Mouse (Mus musculus): ENCODE results near the gene Themis2. TPM values are rescaled to one million over a fixed set of nuclear protein-coding genes. Genes with fewer than 3 reads are reported as not detected.

Gene Themis2
- 0.50 TPM in 2 replicates for polyA plus RNA-seq (2016; fragmentation: Nextera tagmentation; extraction: Ambion mirVana)

GRCm38 (mm10) chr4:132796196-132796886 lies at the start of gene Themis2:
Themis2 (minus strand) TSS chr4:132796387.
- Histone ChIP-seq H3K4me3 (peak within 1 kb of the TSS; percentile 43), H3K9me3 (replicated peaks) (no peaks in the 10 kb centered on the region), H3K27me3 (replicated peaks) (peaks cover 30% of the 10 kb centered on the region), H3K4me1 (replicated peaks) (peaks cover 7% of the 10 kb centered on the region; the same call in 1 of the 2 replicates), H3K36me3 (no peaks in the 10 kb centered on the region), H3K4me2 (peak within 1 kb of the TSS; percentile 72), H3K9ac (peak within 1 kb of the TSS; percentile 47; the same call in 1 of the 2 replicates), H3K27ac (ENCODE audit: poor library complexity, severe bottlenecking) (no peak within 1 kb of the TSS)
- 1% methylated on average over 21 of the region's 21 CpGs for WGBS
- ATAC-seq (ENCODE audit: insufficient number of reproducible peaks, low FRiP score) = no peak

GRCm38 (mm10) chr4:132843705-132844071 lies 47.5 kb upstream of the Themis2 start:
- Histone ChIP-seq H3K4me1 (replicated peaks) (peaks cover 7% of the 10 kb centered on the region), H3K27me3 (replicated peaks) (no peaks in the 10 kb centered on the region), H3K9ac (peak overlapping the region; percentile 87), H3K27ac (ENCODE audit: poor library complexity, severe bottlenecking) (peak overlapping the region; percentile 74; the same call in 1 of the 2 replicates), H3K4me2 (peak overlapping the region; percentile 87), H3K36me3 (peaks cover 36% of the 10 kb centered on the region), H3K9me3 (replicated peaks) (no peaks in the 10 kb centered on the region), H3K4me3 (peak overlapping the region; percentile 76)
- no peak for ATAC-seq (ENCODE audit: insufficient number of reproducible peaks, low FRiP score)
- WGBS = 77% methylated on average over 1 of the region's 1 CpGs

GRCm38 (mm10) chr4:132842970-132843704 lies 47.0 kb upstream of the Themis2 start, which contains the start of gene Ppp1r8:
Ppp1r8 (minus strand) TSS chr4:132843169.
- WGBS = under 1% methylated on average over 40 of the region's 40 CpGs
- H3K4me1 ChIP-seq (replicated peaks) = peaks cover 7% of the 10 kb centered on the region
- H3K27me3 ChIP-seq (replicated peaks) = no peaks in the 10 kb centered on the region
- H3K27ac ChIP-seq (ENCODE audit: poor library complexity, severe bottlenecking) = peak within 1 kb of the TSS; percentile 74
- peak within 1 kb of the TSS; percentile 76 for H3K4me3 ChIP-seq
- peak within 1 kb of the TSS; percentile 87 for H3K4me2 ChIP-seq
- H3K9ac ChIP-seq = peak within 1 kb of the TSS; percentile 87
- peaks cover 38% of the 10 kb centered on the region for H3K36me3 ChIP-seq
- ATAC-seq (ENCODE audit: insufficient number of reproducible peaks, low FRiP score) = peak; percentile 95
- H3K9me3 ChIP-seq (replicated peaks) = no peaks in the 10 kb centered on the region

- H3K4me2 ChIP-seq = peak overlapping the region; percentile 87
- H3K9ac ChIP-seq = peak overlapping the region; percentile 87
- under 1% methylated on average over 30 of the region's 30 CpGs for WGBS
- ATAC-seq (ENCODE audit: insufficient number of reproducible peaks, low FRiP score) = peak; percentile 50; the same call in 1 of the 2 replicates
- H3K27me3 ChIP-seq (replicated peaks) = no peaks in the 10 kb centered on the region
- no peaks in the 10 kb centered on the region for H3K9me3 ChIP-seq (replicated peaks)
- peak overlapping the region; percentile 38; the same call in 1 of the 2 replicates for H3K27ac ChIP-seq (ENCODE audit: poor library complexity, severe bottlenecking)
- H3K4me3 ChIP-seq = peak overlapping the region; percentile 76
- peaks cover 7% of the 10 kb centered on the region for H3K4me1 ChIP-seq (replicated peaks)
- H3K36me3 ChIP-seq = peaks cover 38% of the 10 kb centered on the region
Observed at GRCm38 (mm10) chr4:132842281-132842906, 46.2 kb upstream of the Themis2 start.

GRCm38 (mm10) chr4:132841493-132841892 lies 45.3 kb upstream of the Themis2 start:
- H3K36me3 ChIP-seq = peaks cover 47% of the 10 kb centered on the region

GRCm38 (mm10) chr4:132823614-132824366 lies 27.6 kb upstream of the Themis2 start:
- peaks cover 45% of the 10 kb centered on the region for H3K36me3 ChIP-seq
- H3K27me3 ChIP-seq (replicated peaks) = no peaks in the 10 kb centered on the region
- no peak overlapping the region for H3K4me2 ChIP-seq
- no peak overlapping the region for H3K9ac ChIP-seq
- H3K27ac ChIP-seq (ENCODE audit: poor library complexity, severe bottlenecking) = no peak overlapping the region
- no peaks in the 10 kb centered on the region for H3K4me1 ChIP-seq (replicated peaks)
- 69% methylated on average over 8 of the region's 8 CpGs for WGBS
- ATAC-seq (ENCODE audit: insufficient number of reproducible peaks, low FRiP score) = peak; percentile 42; the same call in 1 of the 2 replicates
- H3K9me3 ChIP-seq (replicated peaks) = peaks cover 10% of the 10 kb centered on the region
- no peak overlapping the region for H3K4me3 ChIP-seq

More at GRCm38 (mm10) chr4:132841493-132841892, 45.3 kb upstream of the Themis2 start:
- ATAC-seq (ENCODE audit: insufficient number of reproducible peaks, low FRiP score) = no peak
- Histone ChIP-seq H3K4me3 (peak overlapping the region; percentile 76), H3K9ac (peak overlapping the region; percentile 87), H3K4me2 (peak overlapping the region; percentile 87), H3K4me1 (replicated peaks) (peaks cover 7% of the 10 kb centered on the region), H3K27me3 (replicated peaks) (no peaks in the 10 kb centered on the region), H3K27ac (ENCODE audit: poor library complexity, severe bottlenecking) (no peak overlapping the region), H3K9me3 (replicated peaks) (no peaks in the 10 kb centered on the region)
- 87% methylated on average over 3 of the region's 3 CpGs for WGBS

GRCm38 (mm10) chr4:132818442-132818841 lies 22.3 kb upstream of the Themis2 start:
- H3K9me3 ChIP-seq (replicated peaks) = peaks cover 10% of the 10 kb centered on the region
- no peak overlapping the region for H3K27ac ChIP-seq (ENCODE audit: poor library complexity, severe bottlenecking)
- H3K27me3 ChIP-seq (replicated peaks) = no peaks in the 10 kb centered on the region
- ATAC-seq (ENCODE audit: insufficient number of reproducible peaks, low FRiP score) = no peak
- H3K4me3 ChIP-seq = no peak overlapping the region
- H3K4me2 ChIP-seq = no peak overlapping the region
- no peak overlapping the region for H3K9ac ChIP-seq
- 0 out of 2 replicates have a peak, but pooled peaks cover 2% of the 10 kb centered on the region for H3K36me3 ChIP-seq
- WGBS = 50% methylated on average over 2 of the region's 2 CpGs
- no peaks in the 10 kb centered on the region for H3K4me1 ChIP-seq (replicated peaks)

- peaks cover 10% of the 10 kb centered on the region for H3K9me3 ChIP-seq (replicated peaks)
- no peak overlapping the region for H3K4me3 ChIP-seq
- 0 out of 2 replicates have a peak, but pooled peaks cover 2% of the 10 kb centered on the region for H3K36me3 ChIP-seq
- no peaks in the 10 kb centered on the region for H3K27me3 ChIP-seq (replicated peaks)
- no peak overlapping the region for H3K27ac ChIP-seq (ENCODE audit: poor library complexity, severe bottlenecking)
- 48% methylated on average over 2 of the region's 2 CpGs for WGBS
- no peak for ATAC-seq (ENCODE audit: insufficient number of reproducible peaks, low FRiP score)
- H3K4me1 ChIP-seq (replicated peaks) = no peaks in the 10 kb centered on the region
- H3K9ac ChIP-seq = no peak overlapping the region
- no peak overlapping the region for H3K4me2 ChIP-seq
Observed at GRCm38 (mm10) chr4:132816855-132817254, 20.7 kb upstream of the Themis2 start.

- no peak overlapping the region for H3K9ac ChIP-seq
- 78% methylated on average over 7 of the region's 7 CpGs for WGBS
- H3K27ac ChIP-seq (ENCODE audit: poor library complexity, severe bottlenecking) = no peak overlapping the region
- ATAC-seq (ENCODE audit: insufficient number of reproducible peaks, low FRiP score) = no peak
- H3K4me3 ChIP-seq = no peak overlapping the region
- peaks cover 14% of the 10 kb centered on the region for H3K9me3 ChIP-seq (replicated peaks)
- no peaks in the 10 kb centered on the region for H3K4me1 ChIP-seq (replicated peaks)
- H3K36me3 ChIP-seq = 0 out of 2 replicates have a peak, but pooled peaks cover 2% of the 10 kb centered on the region
- H3K27me3 ChIP-seq (replicated peaks) = no peaks in the 10 kb centered on the region
- no peak overlapping the region for H3K4me2 ChIP-seq
Observed at GRCm38 (mm10) chr4:132816404-132816803, 20.2 kb upstream of the Themis2 start.

- Histone ChIP-seq H3K4me2 (no peak overlapping the region), H3K27ac (ENCODE audit: poor library complexity, severe bottlenecking) (no peak overlapping the region), H3K9me3 (replicated peaks) (peaks cover 10% of the 10 kb centered on the region), H3K36me3 (no peaks in the 10 kb centered on the region), H3K9ac (no peak overlapping the region), H3K27me3 (replicated peaks) (no peaks in the 10 kb centered on the region), H3K4me1 (replicated peaks) (peaks cover 21% of the 10 kb centered on the region), H3K4me3 (no peak overlapping the region)
- 79% methylated on average over 5 of the region's 5 CpGs for WGBS
- no peak for ATAC-seq (ENCODE audit: insufficient number of reproducible peaks, low FRiP score)
Observed at GRCm38 (mm10) chr4:132809621-132810020, 13.4 kb upstream of the Themis2 start.
